Mouse (Mus musculus) limb, embryonic 10.5 days (tissue): ENCODE results near the gene Fbxw13. TPM values are rescaled to one million over a fixed set of nuclear protein-coding genes. Genes with fewer than 3 reads are reported as not detected.

ENCODE experiments used
- polyA plus RNA-seq: library from polyadenylated mRNA; unstranded; fragments of >200 nt; fragmentation: Nextera tagmentation; extraction: Ambion mirVana; gene quantifications from 2 replicates; pipeline ENCODE4 v1.2.1, GENCODE M21; 2016

The Fbxw13 gene
- polyA plus RNA-seq, 1 experiment from 2014 or later = not detected

Other genes starting within 250 kb of the Fbxw13 start
- gene Col7a1, start 242.4 kb downstream of the Fbxw13 start, polyA plus RNA-seq = 1.7 and 3.1 TPM in 2 replicates
- not detected in 2 replicates for gene Ucn2, start 210.0 kb downstream of the Fbxw13 start, polyA plus RNA-seq
- 12.5 and 14.6 TPM in 2 replicates for gene Pfkfb4, start 204.2 kb downstream of the Fbxw13 start, polyA plus RNA-seq
- 36.1 and 44.4 TPM in 2 replicates for gene Shisa5, start 157.4 kb downstream of the Fbxw13 start, polyA plus RNA-seq
- gene Trex1, start 136.2 kb downstream of the Fbxw13 start, polyA plus RNA-seq = 7.5 and 9.4 TPM in 2 replicates
- 35.3 and 36.8 TPM in 2 replicates for gene Atrip, start 121.9 kb downstream of the Fbxw13 start, polyA plus RNA-seq
- 13.6 and 14.1 TPM in 2 replicates for gene Ccdc51, start 113.5 kb downstream of the Fbxw13 start, polyA plus RNA-seq
- gene Tma7, start 113.4 kb downstream of the Fbxw13 start, polyA plus RNA-seq = 805 and 864 TPM in 2 replicates
- gene Plxnb1, start 100.6 kb downstream of the Fbxw13 start, polyA plus RNA-seq = 18.6 and 23.7 TPM in 2 replicates
- gene Fbxw21, start 33.9 kb downstream of the Fbxw13 start, polyA plus RNA-seq = not detected in 2 replicates
- not detected in 2 replicates for gene Fbxw20, start 38.8 kb upstream of the Fbxw13 start, polyA plus RNA-seq
- not detected in 2 replicates for gene Fbxw14, start 91.7 kb upstream of the Fbxw13 start, polyA plus RNA-seq
- not detected in 2 replicates for gene Fbxw28, start 143.7 kb upstream of the Fbxw13 start, polyA plus RNA-seq
- gene Fbxw22, start 208.3 kb upstream of the Fbxw13 start, polyA plus RNA-seq = not detected in 2 replicates